Mouse (Mus musculus) bone marrow macrophage, adult 2 months (primary cell): ENCODE results near the gene H2-Ke6.

ENCODE experiments used
- CTCF ChIP-seq: IDR thresholded peaks from 2 replicates; pipeline ENCODE4 v1.5.1; 2012; ENCODE audit warnings: low read depth, mild to moderate bottlenecking, low read length, moderate library complexity
- POLR2A ChIP-seq: IDR thresholded peaks from 2 replicates; pipeline ENCODE4 v1.6.1; 2012; ENCODE audit warnings: mild to moderate bottlenecking, low read depth, low read length, borderline replicate concordance

DNA sequence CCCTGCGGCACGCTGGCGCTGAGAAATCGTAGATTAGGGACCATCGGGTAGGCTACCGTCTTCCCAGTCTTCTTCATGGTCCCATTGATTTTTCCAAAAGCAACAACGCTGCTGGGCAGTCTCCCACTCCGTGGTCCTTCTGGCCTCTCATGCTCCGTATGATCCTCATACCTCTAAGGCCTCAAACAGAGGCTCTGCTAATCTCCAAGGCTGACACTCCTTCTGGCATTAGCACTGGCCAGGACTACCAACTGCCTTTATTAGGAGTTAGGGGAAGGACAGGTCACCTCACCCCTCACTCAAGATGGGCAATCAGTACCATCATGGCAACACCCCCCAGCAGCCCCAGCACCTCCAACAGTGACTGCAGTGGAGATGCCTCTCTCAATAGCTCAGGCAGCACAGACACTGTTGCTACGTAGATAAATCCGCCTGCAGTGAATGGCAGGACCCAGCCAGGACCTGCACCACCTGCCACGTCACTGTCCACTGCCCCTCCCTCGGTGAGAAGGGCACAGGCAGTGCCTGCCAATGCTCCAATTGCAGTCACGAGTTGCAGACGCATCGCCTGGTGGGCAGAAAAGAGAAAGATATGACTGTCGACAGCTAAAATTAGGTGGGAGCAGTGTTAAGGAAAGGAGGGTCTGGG is 765 bp upstream of the H2-Ke6 start:
- TF ChIP-seq POLR2A (no peak), CTCF (no peak)
